Mouse (Mus musculus): ENCODE data around the gene P4hb. TPM values are rescaled to one million over a fixed set of nuclear protein-coding genes. Genes with fewer than 3 reads are reported as not detected.

Gene P4hb
- polyA plus RNA-seq, 1 experiment from 2014 or later: 635 TPM

GRCm38 (mm10) chr11:120600716-120601115 lies 27.7 kb upstream of the P4hb start:
- H3K36me3 ChIP-seq (ENCODE audit: insufficient read depth, low read length): peaks cover 43% of the 10 kb centered on the region

GRCm38 (mm10) chr11:120598990-120599549 lies 26.0 kb upstream of the P4hb start:
- peaks cover 10% of the 10 kb centered on the region; the same call in 1 of the 2 replicates for H3K4me1 ChIP-seq (replicated peaks; ENCODE audit: insufficient read depth, low read length)
- H3K4me3 ChIP-seq (replicated peaks; ENCODE audit: low read depth, low read length): peak overlapping the region; percentile 97
- WGBS: 38% methylated on average over 17 of the region's 17 CpGs
- no peaks in the 10 kb centered on the region for H3K9me3 ChIP-seq (replicated peaks; ENCODE audit: low read length)
- DNase-seq (ENCODE audit: low spot score): no peak
- H3K4me2 ChIP-seq (ENCODE audit: low read length): peak overlapping the region; percentile 90
- H3K27me3 ChIP-seq (ENCODE audit: insufficient read depth, low read length): no peaks in the 10 kb centered on the region
- ATAC-seq (replicated peaks; ENCODE audit: low FRiP score, low read depth): no peak
- H3K9ac ChIP-seq (ENCODE audit: low read depth, low read length): peak overlapping the region; percentile 60
- peak overlapping the region; percentile 94 for H3K27ac ChIP-seq
- H3K36me3 ChIP-seq (ENCODE audit: insufficient read depth, low read length): peaks cover 38% of the 10 kb centered on the region
- TF ChIP-seq CTCF (IDR thresholded peaks at IDR 0.05; ENCODE audit: low read depth): no peak

More at GRCm38 (mm10) chr11:120600716-120601115, 27.7 kb upstream of the P4hb start:
- Histone ChIP-seq H3K4me1 (replicated peaks; ENCODE audit: insufficient read depth, low read length) (peaks cover 10% of the 10 kb centered on the region; the same call in 1 of the 2 replicates), H3K4me3 (replicated peaks; ENCODE audit: low read depth, low read length) (no peak overlapping the region), H3K27ac (no peak overlapping the region), H3K4me2 (ENCODE audit: low read length) (no peak overlapping the region), H3K27me3 (ENCODE audit: insufficient read depth, low read length) (no peaks in the 10 kb centered on the region), H3K9me3 (replicated peaks; ENCODE audit: low read length) (no peaks in the 10 kb centered on the region), H3K9ac (ENCODE audit: low read depth, low read length) (no peak overlapping the region)
- no peak for DNase-seq (ENCODE audit: low spot score)
- no peak for ATAC-seq (replicated peaks; ENCODE audit: low FRiP score, low read depth)
- TF ChIP-seq CTCF (IDR thresholded peaks at IDR 0.05; ENCODE audit: low read depth): no peak
- WGBS: 91% methylated on average over 3 of the region's 3 CpGs

- H3K9me3 ChIP-seq (replicated peaks; ENCODE audit: low read length): no peaks in the 10 kb centered on the region
- TF ChIP-seq CTCF (IDR thresholded peaks at IDR 0.05; ENCODE audit: low read depth): peak; percentile 14; the same call in 1 of the 2 replicates
- H3K4me1 ChIP-seq (replicated peaks; ENCODE audit: insufficient read depth, low read length): peaks cover 10% of the 10 kb centered on the region; the same call in 1 of the 2 replicates
- DNase-seq (ENCODE audit: low spot score) (peak; percentile 98), ATAC-seq (replicated peaks; ENCODE audit: low FRiP score, low read depth) (peak; percentile 95)
- peak within 1 kb of the TSS; percentile 94 for H3K27ac ChIP-seq
- H3K9ac ChIP-seq (ENCODE audit: low read depth, low read length): peak within 1 kb of the TSS; percentile 99
- H3K4me2 ChIP-seq (ENCODE audit: low read length): peak within 1 kb of the TSS; percentile 90
- under 1% methylated on average over 88 of the region's 88 CpGs for WGBS
- no peaks in the 10 kb centered on the region for H3K27me3 ChIP-seq (ENCODE audit: insufficient read depth, low read length)
- peaks cover 38% of the 10 kb centered on the region for H3K36me3 ChIP-seq (ENCODE audit: insufficient read depth, low read length)
- peak within 1 kb of the TSS; percentile 97 for H3K4me3 ChIP-seq (replicated peaks; ENCODE audit: low read depth, low read length)
These were observed 25.4 kb upstream of the P4hb start, which contains the start of the genes Alyref and Anapc11 for GRCm38 (mm10) chr11:120598283-120598989. Gene Alyref (minus strand): TSS chr11:120598365. Gene Anapc11 (plus strand): TSS chr11:120598421.

GRCm38 (mm10) chr11:120597240-120598235 lies 24.5 kb upstream of the P4hb start:
- Histone ChIP-seq H3K27ac (peak overlapping the region; percentile 94), H3K27me3 (ENCODE audit: insufficient read depth, low read length) (no peaks in the 10 kb centered on the region), H3K36me3 (ENCODE audit: insufficient read depth, low read length) (peaks cover 41% of the 10 kb centered on the region), H3K9ac (ENCODE audit: low read depth, low read length) (peak overlapping the region; percentile 99), H3K4me3 (replicated peaks; ENCODE audit: low read depth, low read length) (peak overlapping the region; percentile 97), H3K4me1 (replicated peaks; ENCODE audit: insufficient read depth, low read length) (peaks cover 10% of the 10 kb centered on the region; the same call in 1 of the 2 replicates), H3K4me2 (ENCODE audit: low read length) (peak overlapping the region; percentile 90), H3K9me3 (replicated peaks; ENCODE audit: low read length) (no peaks in the 10 kb centered on the region)
- DNase-seq (ENCODE audit: low spot score) (peak; percentile 53), ATAC-seq (replicated peaks; ENCODE audit: low FRiP score, low read depth) (peak; percentile 61)
- WGBS: 4% methylated on average over 79 of the region's 99 CpGs
- TF ChIP-seq CTCF (IDR thresholded peaks at IDR 0.05; ENCODE audit: low read depth): no peak

GRCm38 (mm10) chr11:120588531-120588930 lies 15.5 kb upstream of the P4hb start:
- no peak overlapping the region for H3K4me2 ChIP-seq (ENCODE audit: low read length)
- 90% methylated on average over 6 of the region's 6 CpGs for WGBS
- DNase-seq (ENCODE audit: low spot score): no peak
- no peak for ATAC-seq (replicated peaks; ENCODE audit: low FRiP score, low read depth)
- H3K36me3 ChIP-seq (ENCODE audit: insufficient read depth, low read length): peaks cover 52% of the 10 kb centered on the region
- no peak overlapping the region for H3K9ac ChIP-seq (ENCODE audit: low read depth, low read length)
- H3K27me3 ChIP-seq (ENCODE audit: insufficient read depth, low read length): no peaks in the 10 kb centered on the region
- H3K9me3 ChIP-seq (replicated peaks; ENCODE audit: low read length): no peaks in the 10 kb centered on the region
- no peaks in the 10 kb centered on the region for H3K4me1 ChIP-seq (replicated peaks; ENCODE audit: insufficient read depth, low read length)
- no peak overlapping the region for H3K4me3 ChIP-seq (replicated peaks; ENCODE audit: low read depth, low read length)
- no peak overlapping the region for H3K27ac ChIP-seq
- no peak for TF ChIP-seq CTCF (IDR thresholded peaks at IDR 0.05; ENCODE audit: low read depth)
